Mouse (Mus musculus) urinary bladder, adult 2 months (tissue): Measurements from ENCODE around the gene Zfp710. TPM values are rescaled to one million over a fixed set of nuclear protein-coding genes. Genes with fewer than 3 reads are reported as not detected.
"Not testable (repeated sequence)": the region's sequence is repeated elsewhere in the genome, so short reads cannot be mapped to it uniquely, and the experiment has no call there.

ENCODE experiments used
- DNase-seq: peaks from one replicate; pipeline ENCODE4 v3.0.0; 2022; ENCODE audit warnings: low spot score
- polyA plus RNA-seq: library from polyadenylated mRNA; depleted of rRNA; stranded (reverse); fragments of >200 nt; gene quantifications from 2 replicates; pipeline ENCODE4 v1.2.3, GENCODE M21; 2012; rRNA removed

Gene Zfp710
- polyA plus RNA-seq = 15.6 and 18.8 TPM in 2 replicates

GRCm38 (mm10) chr7:80024521-80025390 is at the start of gene Zfp710:
Gene Zfp710, plus strand, starts transcription at chr7:80024814.
- peak; percentile 76 for DNase-seq

DNA sequence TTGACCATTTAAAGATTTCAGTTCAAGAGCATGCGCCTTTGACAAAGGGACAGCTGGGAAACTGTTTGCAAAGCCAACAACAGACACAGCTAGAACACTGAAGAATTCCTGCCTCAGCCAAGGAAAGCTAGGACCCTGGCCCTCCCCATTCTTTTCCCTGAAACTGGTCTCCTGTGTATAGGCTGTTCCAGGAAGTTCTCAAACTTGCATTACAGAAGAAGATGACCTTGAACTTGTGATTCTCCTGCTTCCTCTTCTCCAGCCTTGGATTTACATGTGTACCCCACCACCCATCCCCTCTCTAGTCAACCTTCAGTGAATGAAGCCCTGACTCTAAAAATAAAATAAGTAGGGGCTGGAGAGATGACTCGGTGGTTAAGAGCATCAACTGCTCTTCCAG is 49.3 kb upstream of the Zfp710 start:
- no peak for DNase-seq

GRCm38 (mm10) chr7:79986717-79987116 is 37.9 kb upstream of the Zfp710 start:
- no peak for DNase-seq

- no peak for DNase-seq
Observed at GRCm38 (mm10) chr7:79987745-79988144, 36.9 kb upstream of the Zfp710 start.

DNA sequence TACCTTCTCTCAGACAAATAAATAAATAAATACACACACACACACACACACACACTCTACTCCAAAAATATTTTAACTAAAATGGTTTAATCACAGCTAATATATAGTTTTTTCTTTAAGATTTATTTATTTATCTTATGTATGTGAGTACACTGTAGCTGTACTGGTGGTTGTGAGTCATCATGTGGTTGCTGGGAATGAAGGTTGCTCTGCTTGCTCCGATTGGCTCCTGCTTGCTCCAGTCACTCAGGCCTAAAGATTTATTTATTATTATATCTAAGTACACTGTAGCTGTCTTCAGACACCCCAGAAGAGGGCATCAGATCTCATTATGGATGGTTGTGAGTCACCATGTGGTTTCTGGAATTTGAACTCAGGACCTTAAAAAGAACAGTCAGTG is 36.1 kb upstream of the Zfp710 start:
- DNase-seq = not testable (repeated sequence)

DNA sequence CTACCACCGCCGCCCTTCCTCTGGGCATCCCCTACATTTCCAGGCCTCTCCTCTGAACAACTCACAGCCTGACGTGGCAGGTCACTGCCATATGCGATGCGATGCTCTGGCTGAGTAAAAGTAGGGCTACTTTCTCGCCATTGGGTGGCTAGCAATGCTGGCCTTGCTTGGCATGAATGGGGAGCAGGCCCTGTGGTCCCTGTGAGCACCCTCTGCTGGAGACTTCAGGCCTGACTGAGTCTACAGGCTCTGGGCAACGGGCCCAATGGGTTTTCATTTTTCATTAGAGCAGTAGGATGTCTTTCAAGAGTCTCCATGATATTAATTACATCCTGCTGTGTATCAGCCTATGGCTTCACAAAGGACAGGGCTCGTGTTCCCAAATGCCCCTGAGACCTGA is 30.1 kb upstream of the Zfp710 start:
- no peak for DNase-seq

- DNase-seq = no peak
Observed at GRCm38 (mm10) chr7:79997761-79998160, 26.9 kb upstream of the Zfp710 start.

- DNase-seq = no peak
Observed at GRCm38 (mm10) chr7:80002353-80003055, 22.1 kb upstream of the Zfp710 start.

DNA sequence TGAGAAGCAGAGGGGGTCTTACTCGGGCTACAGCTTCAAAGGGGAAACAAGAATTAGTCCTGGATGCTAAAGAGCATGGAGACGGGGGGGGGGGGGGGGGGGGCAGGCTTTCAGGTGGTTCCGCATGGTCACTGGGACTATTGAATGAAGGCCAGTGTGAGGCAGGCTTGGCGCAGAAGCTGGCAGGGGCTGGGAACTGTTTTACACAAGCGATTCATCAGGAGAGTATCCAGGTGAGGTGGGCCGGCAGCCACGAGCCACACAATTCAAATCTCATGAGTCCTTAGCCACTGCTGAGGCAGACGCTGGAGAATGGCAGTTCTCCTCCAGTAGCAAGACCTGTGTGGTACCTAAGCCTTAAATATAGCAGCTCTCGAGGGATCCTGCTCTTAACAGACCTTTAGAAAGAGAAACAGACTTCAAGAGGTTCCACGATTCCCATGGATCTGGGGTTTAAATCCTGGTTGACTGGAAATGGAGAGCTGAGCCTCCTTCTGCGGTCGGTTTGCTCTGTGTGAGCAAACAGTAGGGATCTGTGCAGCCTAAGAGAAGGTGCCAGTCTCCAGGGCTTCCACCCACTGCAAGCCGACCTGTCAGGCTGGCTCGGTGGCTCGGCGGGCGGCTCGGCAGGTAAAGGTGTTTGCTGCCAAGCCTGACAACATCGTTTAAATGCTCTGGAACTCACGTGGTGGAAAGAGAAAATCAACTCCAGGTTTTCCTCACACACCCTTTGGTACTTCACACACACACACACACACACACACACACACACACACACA is 19.6 kb upstream of the Zfp710 start:
- no peak for DNase-seq

DNA sequence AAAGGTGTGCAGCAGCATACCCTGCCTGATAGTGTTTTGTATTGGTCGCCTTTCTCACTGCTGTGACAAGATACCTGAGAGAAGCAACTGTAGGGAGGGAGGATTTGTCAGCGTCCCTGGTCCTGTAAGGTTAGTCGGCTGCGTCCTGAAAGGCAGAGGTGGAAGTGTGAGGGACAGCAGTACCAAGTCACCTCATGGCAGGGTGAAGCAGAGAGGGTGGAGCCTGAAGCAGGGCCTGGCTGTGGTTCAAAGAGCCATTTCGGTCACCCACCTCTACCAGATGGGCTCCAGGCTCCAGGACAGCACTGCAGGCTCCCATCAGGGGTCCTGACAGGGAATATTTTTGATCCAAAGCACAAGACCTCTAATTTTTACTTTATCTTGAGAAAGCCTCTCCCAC is 13.9 kb upstream of the Zfp710 start:
- DNase-seq = no peak

DNA sequence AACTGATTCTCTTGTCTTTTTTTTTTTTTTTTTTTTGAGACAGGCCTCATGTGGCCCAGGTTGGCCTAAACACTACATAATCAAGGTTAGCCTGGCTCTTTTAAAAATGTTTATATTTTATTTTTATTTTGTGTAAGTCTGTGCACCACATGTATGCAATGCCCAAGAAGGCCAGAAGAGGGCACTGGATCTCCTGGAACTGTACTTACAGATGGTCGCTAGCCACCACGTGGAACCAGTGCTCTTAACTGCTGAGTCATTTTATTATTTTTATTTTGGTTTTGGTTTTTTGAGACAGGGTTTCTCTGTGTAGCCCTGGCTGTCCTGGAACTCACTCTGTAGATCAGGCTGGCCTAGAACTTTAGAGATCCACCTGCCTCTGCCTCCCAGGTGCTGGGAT is 13.1 kb upstream of the Zfp710 start:
- no peak for DNase-seq

- DNase-seq = no peak
Observed at GRCm38 (mm10) chr7:80013884-80014550, 10.6 kb upstream of the Zfp710 start.

DNA sequence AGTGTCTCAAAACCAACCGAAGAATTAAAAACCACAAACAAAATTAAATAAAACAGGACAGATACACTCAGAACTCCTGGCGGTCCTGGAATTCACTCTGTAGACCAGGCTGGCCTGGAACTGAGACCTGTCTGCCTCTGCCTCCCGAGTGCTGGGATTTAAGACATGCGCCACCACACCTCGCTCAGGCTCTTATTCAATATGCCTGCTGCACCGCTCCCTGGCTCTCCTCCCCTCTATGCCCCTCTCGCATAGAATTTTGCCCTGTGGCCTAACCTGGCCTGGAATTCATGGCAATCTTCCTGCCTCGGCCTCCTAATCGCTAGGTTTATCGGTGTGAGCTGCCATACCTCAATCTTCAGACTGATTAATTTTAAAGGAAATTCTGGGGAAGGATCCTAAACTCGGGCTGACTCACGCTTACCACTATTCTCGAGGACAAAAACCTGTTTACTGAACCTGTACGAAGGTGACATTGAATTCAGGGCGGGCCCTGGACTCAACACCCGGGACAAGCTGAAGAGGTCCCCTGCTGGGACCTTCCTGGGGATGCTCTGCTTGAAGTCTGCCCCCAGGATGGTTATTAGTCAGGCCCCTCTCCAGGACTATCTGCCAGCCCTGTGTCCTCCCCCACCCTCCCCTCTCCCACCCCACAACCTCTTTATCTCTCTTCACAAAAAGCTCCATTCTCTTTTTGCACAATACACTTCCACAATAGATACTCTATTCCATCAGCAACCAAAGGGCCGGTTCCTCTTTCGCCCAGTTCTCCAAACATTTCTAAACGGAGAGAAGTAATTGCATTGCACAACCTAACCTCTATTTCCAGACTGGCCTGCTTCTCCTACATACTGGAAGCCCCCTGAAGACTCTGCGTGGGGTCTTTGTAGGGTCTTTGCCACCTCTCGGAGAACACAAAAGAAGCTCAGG is 9.5 kb upstream of the Zfp710 start:
- DNase-seq = no peak

DNA sequence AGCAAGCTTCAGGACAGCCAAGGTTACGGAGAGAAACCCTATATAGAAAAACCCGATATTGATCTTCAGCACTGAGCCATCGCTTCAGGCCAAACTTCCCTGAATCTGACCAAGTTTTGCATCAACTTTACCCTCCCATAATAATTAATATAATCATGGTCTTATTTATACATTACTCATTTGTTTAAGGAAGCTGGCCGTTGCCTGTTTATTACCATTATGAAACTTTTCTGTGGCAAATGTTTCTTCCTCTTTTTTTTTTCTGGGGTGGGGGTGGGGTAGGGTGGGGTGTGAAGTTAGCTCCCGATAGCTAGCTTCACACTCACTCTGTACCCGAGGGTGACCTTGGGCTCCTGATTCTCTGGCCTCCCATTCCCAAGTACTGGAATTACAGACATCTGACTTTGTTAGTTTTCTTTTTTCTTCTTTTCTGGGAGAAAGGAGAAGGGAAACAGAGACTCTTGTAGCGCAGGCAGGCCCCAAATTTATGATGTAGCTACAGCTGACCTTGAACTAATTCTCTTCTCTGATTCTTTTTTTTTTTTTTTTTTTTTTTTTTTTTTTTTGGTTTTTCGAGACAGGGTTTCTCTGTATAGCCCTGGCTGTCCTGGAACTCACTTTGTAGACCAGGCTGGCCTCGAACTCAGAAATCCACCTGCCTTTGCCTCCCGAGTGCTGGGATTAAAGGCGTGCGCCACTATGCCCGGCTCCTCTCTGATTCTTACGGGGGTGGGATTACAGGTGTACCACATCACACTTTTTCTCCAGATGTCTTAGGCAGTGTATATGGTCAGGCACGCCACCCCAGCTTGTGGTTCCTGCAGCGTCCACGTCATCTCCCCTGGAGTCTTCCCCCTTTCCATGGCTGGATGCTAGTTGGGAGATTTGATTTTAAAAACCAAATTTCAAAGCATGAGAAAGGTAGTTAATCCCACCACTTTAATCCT is 5.8 kb upstream of the Zfp710 start:
- DNase-seq = no peak

- DNase-seq = no peak
Observed at GRCm38 (mm10) chr7:80023621-80024435, 786 bp upstream of the Zfp710 start.

GRCm38 (mm10) chr7:80025391-80026117 is 940 bp downstream of the Zfp710 start:
- no peak for DNase-seq

DNA sequence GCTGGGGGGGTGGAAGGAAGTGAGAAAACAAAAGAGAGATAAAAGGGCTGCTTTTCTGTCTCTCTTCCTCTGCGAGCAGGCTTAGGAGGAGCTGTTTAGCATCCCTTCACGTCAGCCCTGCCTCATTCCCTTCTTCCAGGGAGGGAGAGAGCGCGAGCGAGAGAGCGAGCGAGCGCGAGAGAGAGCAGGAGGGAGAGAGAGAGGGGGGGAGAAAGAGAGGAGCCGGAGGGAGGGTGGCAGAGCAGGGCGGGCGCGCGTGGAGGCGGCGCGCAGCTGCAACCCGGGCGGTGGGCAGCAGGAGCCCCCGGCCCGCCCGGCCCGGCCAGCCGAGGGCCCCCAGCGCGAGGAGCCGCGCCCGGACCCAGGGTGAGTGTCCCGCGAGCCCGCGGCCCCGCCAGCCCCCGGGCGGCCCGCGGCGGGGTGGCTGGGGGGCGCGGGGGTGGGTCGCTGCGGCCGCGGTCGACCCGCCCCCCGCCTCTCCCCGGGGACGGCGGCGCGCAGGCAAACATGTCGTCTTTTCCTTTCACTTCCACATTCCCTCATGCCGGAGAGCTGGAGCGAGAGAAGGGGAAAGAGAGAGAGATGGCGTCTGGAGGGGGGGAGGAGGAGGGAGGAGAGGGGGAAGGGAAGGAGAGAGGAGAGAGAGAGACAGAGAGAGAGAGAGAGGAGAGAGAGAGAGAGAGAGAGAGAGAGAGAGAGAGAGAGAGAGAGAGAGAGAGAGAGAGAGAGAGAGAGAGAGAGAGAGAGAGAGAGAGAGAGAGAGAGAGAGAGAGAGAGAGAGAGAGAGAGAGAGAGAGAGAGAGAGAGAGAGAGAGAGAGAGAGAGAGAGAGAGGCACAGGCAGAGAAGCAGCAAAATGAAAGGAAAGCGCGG is 1.7 kb downstream of the Zfp710 start:
- DNase-seq = peak; percentile 52
